26 mouse cellular contexts compared by ENCODE assay signal in the genomic region with DNA sequence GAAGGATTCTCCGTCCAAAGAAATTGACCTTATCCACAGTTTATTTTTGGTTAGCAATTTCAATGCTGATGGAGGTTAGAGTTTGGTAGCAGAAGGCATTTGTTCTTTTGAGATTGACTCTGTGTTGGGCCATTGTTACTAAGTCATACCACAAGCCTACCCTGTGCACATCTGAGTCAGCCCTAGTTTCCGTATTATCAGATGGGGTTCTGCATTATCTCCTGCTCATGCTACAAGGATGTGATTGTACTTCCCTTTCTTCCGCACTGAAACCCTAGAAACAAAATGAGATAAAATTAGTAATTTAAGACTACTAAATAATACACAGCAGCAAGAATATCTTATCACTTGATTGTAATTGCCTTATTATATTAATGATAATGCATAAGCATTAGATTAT.
DNase-seq lines count a peak whose midpoint lies in the region; ATAC-seq and TF ChIP-seq lines count a peak whose summit lies in the region.
"Had no signal": no experiment of that assay in that cellular context is flagged by ENCODE, and none has a peak within 500 bp of the region (broad histone marks: within the 10 kb centered on the region; RNA-seq: fewer than 3 reads in every experiment).

No protein-coding gene starts in this region.

- H3K9ac ChIP-seq in midbrain, embryonic 14.5 days (replicated peaks; ENCODE audit: low read length) = no peak overlapping the region
- H3K9ac ChIP-seq: embryonic facial prominence, embryonic 12.5 days; embryonic facial prominence, embryonic 15.5 days; forebrain, postnatal 0 days; heart, embryonic 13.5 days; hindbrain, embryonic 14.5 days had no signal

- no peak for DNase-seq in G1E (ENCODE audit: low spot score)
- peak; percentile 42 for DNase-seq in MEL-GATA-1-ER (ENCODE audit: extremely low read depth, low read depth)
- DNase-seq in B cell, adult 2 months = no peak
- no peak for DNase-seq in midbrain, embryonic 14.5 days
- no peak for DNase-seq in Muller cell, postnatal 12 days (ENCODE audit: inconsistent ontology term)
- DNase-seq: adrenal gland, postnatal 10 days; adrenal gland, postnatal 36 days; cerebellum, adult 18-20 months; cerebellum, adult 9-10 months; cerebellum, postnatal 14 days; forebrain, postnatal 0 days; gastrocnemius, postnatal 25 days; heart, adult 2 months; heart, postnatal 14 days; heart, postnatal 4 days had no signal

- no peaks in the 10 kb centered on the region for H3K27me3 ChIP-seq in G1E (ENCODE audit: insufficient read depth, low read length)
- H3K27me3 ChIP-seq in midbrain, embryonic 14.5 days (ENCODE audit: control insufficient read depth, insufficient read depth, low read length) = no peaks in the 10 kb centered on the region
- H3K27me3 ChIP-seq: CH12.LX; embryonic facial prominence, embryonic 12.5 days; embryonic facial prominence, embryonic 15.5 days; heart, embryonic 13.5 days had no signal

- no peak overlapping the region for H3K4me2 ChIP-seq in midbrain, embryonic 14.5 days (ENCODE audit: low read length)
- H3K4me2 ChIP-seq: embryonic facial prominence, embryonic 12.5 days; embryonic facial prominence, embryonic 15.5 days; heart, embryonic 13.5 days; hindbrain, embryonic 14.5 days had no signal

- 95% methylated on average over 3 of the region's 3 CpGs for WGBS in midbrain, embryonic 14.5 days

- H3K4me1 ChIP-seq in G1E (ENCODE audit: insufficient read depth, low read depth, low read length) = peaks cover 13% of the 10 kb centered on the region
- no peaks in the 10 kb centered on the region for H3K4me1 ChIP-seq in midbrain, embryonic 14.5 days (ENCODE audit: control insufficient read depth, insufficient read depth, low read length)
- H3K4me1 ChIP-seq: embryonic facial prominence, embryonic 12.5 days; embryonic facial prominence, embryonic 15.5 days had no signal

- H3K36me3 ChIP-seq in G1E (replicated peaks) = peaks cover 28% of the 10 kb centered on the region
- H3K36me3 ChIP-seq in midbrain, embryonic 14.5 days (ENCODE audit: control insufficient read depth, insufficient read depth, low read length) = 0 out of 2 replicates have a peak, but pooled peaks cover 3% of the 10 kb centered on the region
- H3K36me3 ChIP-seq: embryonic facial prominence, embryonic 12.5 days had no signal

- no peak overlapping the region for H3K27ac ChIP-seq in midbrain, embryonic 14.5 days (replicated peaks; ENCODE audit: low read depth, low read length)
- H3K27ac ChIP-seq: embryonic facial prominence, embryonic 12.5 days; embryonic facial prominence, embryonic 15.5 days; heart, adult 2 months; heart, embryonic 10.5 days; heart, embryonic 13.5 days; hindbrain, embryonic 14.5 days; hindbrain, postnatal 0 days had no signal

- H3K9me3 ChIP-seq in G1E (replicated peaks) = 0 out of 2 replicates have a peak, but pooled peaks cover 4% of the 10 kb centered on the region
- no peaks in the 10 kb centered on the region for H3K9me3 ChIP-seq in midbrain, embryonic 14.5 days (ENCODE audit: control insufficient read depth, low read length)
- H3K9me3 ChIP-seq: embryonic facial prominence, embryonic 12.5 days; embryonic facial prominence, embryonic 15.5 days; heart, embryonic 10.5 days; heart, embryonic 13.5 days had no signal

- H3K4me3 ChIP-seq in G1E (ENCODE audit: low read depth, low read length) = no peak overlapping the region
- H3K4me3 ChIP-seq in midbrain, embryonic 14.5 days (replicated peaks; ENCODE audit: low read depth, low read length) = no peak overlapping the region
- H3K4me3 ChIP-seq: embryonic facial prominence, embryonic 12.5 days; embryonic facial prominence, embryonic 15.5 days; heart, adult 2 months; heart, embryonic 10.5 days; heart, embryonic 13.5 days had no signal

- peak; percentile 87 for ATAC-seq in G1E (ENCODE audit: extremely low read depth, insufficient number of reproducible peaks, low FRiP score, poor library complexity, severe bottlenecking)
- peak; percentile 75 for ATAC-seq in megakaryocyte, adult 5-6 weeks (ENCODE audit: poor library complexity, severe bottlenecking)
- ATAC-seq in midbrain, embryonic 14.5 days (ENCODE audit: low FRiP score, low TSS enrichment) = no peak
- ATAC-seq: forebrain, embryonic 14.5 days; forebrain, postnatal 0 days; hindbrain, postnatal 0 days; inflammation-experienced regulatory T-cells, adult 6 months; intestine, embryonic 16.5 days had no signal

- TF ChIP-seq CTCF in G1E (IDR thresholded peaks at IDR 0.05; ENCODE audit: low read depth, low read length) = no peak
